Mouse (Mus musculus) stomach, postnatal 0 days (tissue): ENCODE measurements around the gene Cntn5. TPM values are rescaled to one million over a fixed set of nuclear protein-coding genes. Genes with fewer than 3 reads are reported as not detected.

Source experiments
- ATAC-seq: fragments of 200-750 bp; cut with Nextera tagmentation; 2 replicates; pipeline ENCODE4 v1.8.0; 2017; ENCODE audit not compliant: low FRiP score, low TSS enrichment
- DNase-seq: peaks from one replicate; pipeline ENCODE4 v3.0.0-alpha.2; 2016; ENCODE audit warnings: low spot score
- H3K27ac ChIP-seq: fragments of 300-500 bp; sonication (generic); replicated peaks from 2 replicates; pipeline ENCODE4 v1.5.1; 2014; ENCODE audit warnings: mild to moderate bottlenecking, control low read depth
- H3K27me3 ChIP-seq: fragments of 300-500 bp; sonication (generic); 2 replicates; pipeline ENCODE4 v1.6.1; 2014; ENCODE audit warnings: low read length; ENCODE audit not compliant: control insufficient read depth, insufficient read depth
- H3K36me3 ChIP-seq: fragments of 300-500 bp; sonication (generic); 2 replicates; pipeline ENCODE4 v1.6.1; 2014; ENCODE audit warnings: low read length, mixed read lengths; ENCODE audit not compliant: control insufficient read depth, insufficient read depth
- H3K4me1 ChIP-seq: fragments of 300-500 bp; sonication (generic); replicated peaks from 2 replicates; pipeline ENCODE4 v1.6.1; 2014; ENCODE audit warnings: antibody characterized with exemption; ENCODE audit not compliant: control insufficient read depth, insufficient read depth
- H3K4me2 ChIP-seq: fragments of 300-500 bp; sonication (generic); replicated peaks from 2 replicates; pipeline ENCODE4 v1.6.1; 2014; ENCODE audit warnings: low read depth, mild to moderate bottlenecking, control low read depth, moderate library complexity
- H3K4me3 ChIP-seq: fragments of 300-500 bp; sonication (generic); 2 replicates; pipeline ENCODE4 v1.5.1; 2014; ENCODE audit warnings: low read depth, low read length, control low read depth
- H3K9ac ChIP-seq: fragments of 300-500 bp; sonication (generic); 2 replicates; pipeline ENCODE4 v1.6.1; 2014; ENCODE audit warnings: mild to moderate bottlenecking, low read length, control low read depth, mixed read lengths
- H3K9me3 ChIP-seq: fragments of 300-500 bp; sonication (generic); 2 replicates; pipeline ENCODE4 v1.6.1; 2016; ENCODE audit warnings: low read length; ENCODE audit not compliant: control insufficient read depth
- CTCF ChIP-seq: IDR thresholded peaks from 2 replicates; pipeline ENCODE4 v1.5.1; 2016; ENCODE audit warnings: antibody characterized with exemption, low read depth, mild to moderate bottlenecking, moderate library complexity
- EP300 ChIP-seq: optimal IDR thresholded peaks from 2 replicates; pipeline ENCODE3; 2016; ENCODE audit warnings: antibody characterized with exemption
- WGBS: fragments of 180-500 bp; shearing (Covaris S2); extraction: QIAGEN DNeasy Blood & Tissue Kit; methylation state at CpG from one replicate; pipeline ENCODE4 v1.1.7; 2014; 5-methylcytosine and 5-hydroxymethylcytosine counted together
- polyA plus RNA-seq: library from polyadenylated mRNA; unstranded; fragments of >200 nt; fragmentation: Nextera tagmentation; extraction: Ambion mirVana; gene quantifications from 2 replicates; pipeline ENCODE4 v1.2.1, GENCODE M21; 2015

The Cntn5 gene
- polyA plus RNA-seq, 1 experiment from 2014 or later = 0.49 TPM

DNA sequence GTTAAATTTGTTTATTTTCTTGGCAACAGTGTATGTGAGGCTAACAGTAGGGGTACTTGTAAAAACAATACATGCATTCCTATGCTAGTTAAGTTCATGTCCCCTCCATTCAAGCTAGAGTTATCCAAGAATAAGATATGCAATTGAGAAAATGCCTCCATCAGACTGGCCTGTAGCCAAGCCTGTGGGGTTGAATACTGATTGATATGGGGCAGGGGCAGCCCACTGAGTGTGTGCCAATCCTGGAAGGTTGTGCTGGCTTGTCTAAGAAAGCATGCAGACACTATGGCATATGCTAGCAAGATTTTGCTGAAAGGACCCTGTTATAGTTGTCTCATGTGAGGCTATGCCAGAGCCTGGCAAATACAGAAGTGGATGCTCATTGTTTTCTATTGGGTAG is 1196.8 kb downstream of the Cntn5 start:
- H3K27me3 ChIP-seq = no peaks in the 10 kb centered on the region
- no peak overlapping the region for H3K9ac ChIP-seq
- H3K27ac ChIP-seq = no peak overlapping the region
- no peak overlapping the region for H3K4me3 ChIP-seq
- TF ChIP-seq EP300 (no peak), CTCF (no peak)
- no peaks in the 10 kb centered on the region for H3K9me3 ChIP-seq
- ATAC-seq (no peak), DNase-seq (no peak)
- no peaks in the 10 kb centered on the region for H3K36me3 ChIP-seq
- no peak overlapping the region for H3K4me2 ChIP-seq
- H3K4me1 ChIP-seq = no peaks in the 10 kb centered on the region

DNA sequence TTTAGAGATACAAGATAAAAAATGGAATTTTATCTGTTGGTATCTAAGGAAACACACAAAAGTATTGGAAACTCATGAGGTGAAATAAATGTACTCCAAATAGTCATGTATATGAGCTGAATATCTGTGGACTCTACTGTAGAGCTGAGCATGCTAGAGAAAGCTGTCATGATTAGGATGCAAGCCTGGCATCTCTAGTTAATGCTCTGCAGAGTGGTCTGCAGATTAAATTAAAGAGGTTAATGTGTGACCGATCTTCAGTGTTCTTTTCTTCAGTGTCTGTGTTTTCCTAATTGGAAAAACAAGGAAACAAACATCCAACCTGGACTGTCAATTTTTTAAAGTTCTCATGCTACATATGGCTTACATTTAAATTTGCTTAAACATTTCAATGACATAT is 1199.4 kb downstream of the Cntn5 start:
- no peak for ATAC-seq
- DNase-seq = no peak
- Histone ChIP-seq H3K4me2 (no peak overlapping the region), H3K9ac (no peak overlapping the region), H3K4me3 (no peak overlapping the region), H3K27me3 (no peaks in the 10 kb centered on the region), H3K36me3 (no peaks in the 10 kb centered on the region), H3K4me1 (no peaks in the 10 kb centered on the region), H3K27ac (no peak overlapping the region), H3K9me3 (no peaks in the 10 kb centered on the region)
- TF ChIP-seq EP300 (no peak), CTCF (no peak)
- 95% methylated on average over 1 of the region's 1 CpGs for WGBS

DNA sequence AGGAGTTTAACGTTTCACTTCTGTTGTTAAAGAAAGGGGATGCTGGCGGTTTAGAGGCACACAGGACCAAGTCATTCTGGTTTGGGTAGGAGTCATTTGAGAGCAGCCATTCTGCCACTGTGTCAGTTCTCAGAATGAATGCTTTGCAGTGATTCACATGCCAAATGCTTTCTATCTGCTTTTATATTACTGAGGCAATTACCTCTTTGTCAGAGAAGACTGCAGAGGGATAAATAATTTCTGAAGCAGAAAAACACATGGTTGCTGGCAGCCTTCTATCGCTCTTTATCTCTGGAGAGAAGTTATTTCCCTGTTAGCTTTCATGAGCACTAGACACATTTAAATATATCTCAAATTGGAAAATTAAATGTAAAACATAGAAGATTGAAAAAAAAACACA is 1207.9 kb downstream of the Cntn5 start:
- TF ChIP-seq EP300 (no peak), CTCF (no peak)
- Histone ChIP-seq H3K9me3 (no peaks in the 10 kb centered on the region), H3K4me2 (no peak overlapping the region), H3K9ac (no peak overlapping the region), H3K36me3 (no peaks in the 10 kb centered on the region), H3K27me3 (no peaks in the 10 kb centered on the region), H3K4me1 (no peaks in the 10 kb centered on the region), H3K4me3 (no peak overlapping the region), H3K27ac (no peak overlapping the region)
- DNase-seq (no peak), ATAC-seq (no peak)
- WGBS = 72% methylated on average over 3 of the region's 3 CpGs

DNA sequence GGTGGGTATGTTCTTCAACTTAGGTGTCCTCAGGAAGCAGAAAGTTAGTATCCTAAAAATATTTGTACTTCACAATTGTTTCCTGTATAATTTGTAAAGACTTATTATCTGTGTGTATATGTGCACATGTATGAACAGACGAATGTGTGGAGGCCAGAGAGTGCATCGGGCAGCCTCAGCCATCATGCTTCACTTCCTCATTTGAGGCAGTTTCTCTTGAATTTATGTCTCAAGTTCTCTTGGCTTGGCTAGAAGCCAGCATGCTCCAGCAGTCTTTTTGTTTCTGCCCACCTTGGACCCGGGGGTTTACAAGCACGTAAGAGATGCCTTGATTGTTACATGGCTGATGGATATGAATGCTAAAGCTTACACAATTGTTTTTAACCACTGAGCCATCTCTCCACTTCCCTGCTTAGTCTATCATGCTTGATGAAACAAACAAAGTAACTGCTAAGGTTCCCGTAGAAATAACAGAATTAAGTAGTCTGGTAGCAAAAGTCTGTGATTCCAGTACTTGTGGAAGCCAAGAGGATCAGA is 1222.2 kb downstream of the Cntn5 start:
- no peak overlapping the region for H3K9ac ChIP-seq
- H3K36me3 ChIP-seq = no peaks in the 10 kb centered on the region
- 68% methylated on average over 5 of the region's 5 CpGs for WGBS
- TF ChIP-seq CTCF (no peak), EP300 (no peak)
- ATAC-seq = no peak
- no peaks in the 10 kb centered on the region for H3K4me1 ChIP-seq
- H3K27ac ChIP-seq = no peak overlapping the region
- no peaks in the 10 kb centered on the region for H3K9me3 ChIP-seq
- no peak overlapping the region for H3K4me3 ChIP-seq
- no peak overlapping the region for H3K4me2 ChIP-seq
- no peaks in the 10 kb centered on the region for H3K27me3 ChIP-seq
- no peak for DNase-seq

DNA sequence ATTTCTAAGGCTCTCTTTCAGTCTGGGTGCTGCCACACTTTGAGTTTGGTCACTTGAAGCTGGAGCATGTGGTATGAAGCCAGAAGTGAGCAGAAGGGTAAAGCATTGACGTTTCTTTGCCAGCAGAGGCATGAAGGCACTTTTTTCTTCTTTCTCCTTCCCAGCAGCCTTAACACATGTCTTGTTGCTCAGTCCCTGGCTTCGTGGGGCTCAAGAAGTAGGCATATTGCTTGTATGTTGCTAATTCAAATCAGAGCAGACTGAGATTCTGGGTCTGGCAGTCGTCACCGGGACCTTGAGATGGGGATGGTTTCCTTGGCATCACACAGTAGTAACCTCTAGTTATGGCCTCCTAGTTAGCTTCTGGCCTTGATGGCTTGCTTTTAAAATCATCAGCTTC is 1228.5 kb downstream of the Cntn5 start:
- no peak overlapping the region for H3K9ac ChIP-seq
- no peak for TF ChIP-seq CTCF
- TF ChIP-seq EP300 = no peak
- WGBS = 73% methylated on average over 4 of the region's 4 CpGs
- H3K27me3 ChIP-seq = no peaks in the 10 kb centered on the region
- H3K4me1 ChIP-seq = no peaks in the 10 kb centered on the region
- H3K36me3 ChIP-seq = no peaks in the 10 kb centered on the region
- no peak overlapping the region for H3K4me2 ChIP-seq
- H3K27ac ChIP-seq = no peak overlapping the region
- ATAC-seq = no peak
- no peak overlapping the region for H3K4me3 ChIP-seq
- H3K9me3 ChIP-seq = no peaks in the 10 kb centered on the region
- no peak for DNase-seq

DNA sequence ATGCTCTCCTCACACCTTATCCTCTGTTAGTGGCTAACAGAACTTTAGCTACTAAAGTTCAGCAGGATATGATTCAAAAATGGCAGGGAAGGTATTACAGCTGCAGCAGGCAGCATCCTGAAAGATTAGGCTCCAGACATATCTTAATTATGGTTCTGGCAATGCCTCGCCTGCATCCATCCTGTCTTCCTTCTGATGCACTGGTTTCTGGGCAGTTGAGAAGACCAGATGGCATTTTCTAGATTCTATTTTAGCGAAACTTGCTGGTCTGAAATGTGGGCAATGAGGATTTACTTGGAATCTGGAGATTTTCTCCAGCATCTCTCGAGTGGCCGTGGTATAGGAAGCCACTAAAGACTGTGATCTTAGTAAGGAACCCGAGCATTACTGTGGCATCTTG is 1230.0 kb downstream of the Cntn5 start:
- TF ChIP-seq EP300 (no peak), CTCF (no peak)
- no peaks in the 10 kb centered on the region for H3K9me3 ChIP-seq
- H3K9ac ChIP-seq = no peak overlapping the region
- H3K4me3 ChIP-seq = no peak overlapping the region
- DNase-seq (no peak), ATAC-seq (no peak)
- no peaks in the 10 kb centered on the region for H3K4me1 ChIP-seq
- no peaks in the 10 kb centered on the region for H3K27me3 ChIP-seq
- H3K27ac ChIP-seq = no peak overlapping the region
- H3K4me2 ChIP-seq = no peak overlapping the region
- WGBS = 86% methylated on average over 5 of the region's 5 CpGs
- H3K36me3 ChIP-seq = no peaks in the 10 kb centered on the region
